Mouse (Mus musculus) layer of hippocampus, postnatal 10 days (tissue): ENCODE measurements around the gene 1810055G02Rik. TPM values are rescaled to one million over a fixed set of nuclear protein-coding genes. Genes with fewer than 3 reads are reported as not detected.

ENCODE experiments used
- DNase-seq, 2 experiments: peaks; one replicate each; pipeline ENCODE4 v3.0.0; 2021; ENCODE audit warnings: low spot score in 2 of 2
- total RNA-seq, 2 experiments: library from RNA; stranded (reverse); gene quantifications; 2 replicates each; pipeline ENCODE4 v1.2.3; 2021

1810055G02Rik gene
- total RNA-seq, 2 experiments from 2014 or later, result 25.4 to 39.3 TPM

- no peak for DNase-seq
These were observed 13.6 kb upstream of the 1810055G02Rik start for GRCm38 (mm10) chr19:3694476-3694875.

DNA sequence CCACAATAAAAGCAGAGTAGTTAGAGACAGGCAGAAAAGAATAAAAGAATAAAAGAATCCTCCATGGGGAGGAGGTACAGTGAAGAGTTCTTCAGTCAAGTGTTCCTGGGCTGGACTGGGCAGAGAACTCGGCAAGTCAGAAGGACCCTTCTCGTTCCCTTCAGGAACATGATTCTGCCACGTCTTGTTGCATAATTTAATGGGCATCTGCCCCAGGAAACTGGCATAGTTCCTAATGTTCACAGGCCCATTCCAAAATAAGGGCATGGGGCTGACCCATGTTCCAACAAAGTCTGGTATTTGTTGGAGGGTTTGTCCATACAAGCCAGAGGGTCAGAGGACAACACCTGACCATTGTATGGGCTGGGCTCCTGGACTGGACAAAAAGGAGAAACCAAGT lies 13.1 kb upstream of the 1810055G02Rik start:
- no peak for DNase-seq

DNA sequence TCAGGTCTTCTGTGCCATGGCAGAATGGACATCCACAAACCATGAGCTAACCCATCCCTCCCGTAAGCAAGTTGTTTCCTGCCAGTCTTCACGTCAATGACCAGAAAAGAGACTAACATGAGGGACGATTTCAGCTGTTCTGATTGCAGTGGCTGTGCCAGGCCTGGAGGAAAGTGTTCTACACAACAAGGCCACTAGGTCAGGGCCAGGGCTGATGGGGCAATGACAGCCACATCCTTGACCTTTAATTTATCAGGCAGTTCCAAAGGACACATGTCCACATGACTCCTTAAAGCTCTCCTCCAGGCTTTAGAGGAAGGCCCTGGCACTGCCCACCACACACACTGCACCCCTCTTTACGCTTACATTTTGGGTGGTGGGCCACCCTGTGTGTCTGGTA lies 12.6 kb upstream of the 1810055G02Rik start:
- DNase-seq, result no peak

DNA sequence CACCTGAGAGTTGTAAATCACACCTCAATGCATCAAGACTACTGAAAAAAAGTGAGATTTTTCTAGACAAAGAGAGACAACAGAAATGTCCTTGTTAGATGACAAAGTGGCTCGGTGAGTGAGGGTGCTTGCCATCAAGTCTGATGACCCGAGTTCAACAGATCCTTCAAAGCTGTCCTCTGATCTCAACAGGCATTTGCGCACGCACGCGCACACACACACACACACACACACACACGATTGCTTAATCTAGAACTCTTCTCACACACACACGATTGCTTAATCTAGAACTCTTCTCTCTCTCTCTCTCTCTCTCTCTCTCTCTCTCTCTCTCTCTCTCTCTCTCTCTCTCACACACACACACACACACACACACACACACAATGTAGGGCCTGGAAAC lies 12.1 kb upstream of the 1810055G02Rik start:
- no peak for DNase-seq

- DNase-seq, result no peak
These were observed 10.1 kb upstream of the 1810055G02Rik start for GRCm38 (mm10) chr19:3698035-3698434.

GRCm38 (mm10) chr19:3699508-3700438 lies 8.3 kb upstream of the 1810055G02Rik start:
- peak; percentile 85 to 86 for DNase-seq

- DNase-seq, result no peak
These were observed 5.6 kb upstream of the 1810055G02Rik start for GRCm38 (mm10) chr19:3702460-3702859.

DNA sequence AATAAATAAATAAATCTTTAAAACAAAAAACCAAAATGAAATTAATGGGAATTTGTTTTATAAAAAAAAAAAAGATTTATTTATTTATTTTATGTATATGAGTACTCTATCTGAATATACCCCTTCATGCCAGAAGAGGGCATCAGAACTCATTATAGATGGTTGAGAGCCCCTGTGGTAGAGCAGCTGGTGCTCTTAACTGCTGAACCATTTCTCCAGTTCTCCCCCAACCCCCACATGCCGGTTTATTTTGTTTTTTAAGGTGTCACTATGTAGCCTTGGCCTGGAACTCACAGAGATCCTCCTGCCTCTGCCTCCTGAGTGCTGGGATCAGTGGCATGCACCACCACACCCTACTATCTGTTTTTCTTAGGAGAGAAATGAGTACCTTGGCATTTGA lies 1.8 kb upstream of the 1810055G02Rik start:
- no peak for DNase-seq

- DNase-seq, result no peak
These were observed 540 bp upstream of the 1810055G02Rik start for GRCm38 (mm10) chr19:3707553-3707952.

- no peak for DNase-seq
These were observed 1.1 kb downstream of the 1810055G02Rik start for GRCm38 (mm10) chr19:3709013-3709787.

DNA sequence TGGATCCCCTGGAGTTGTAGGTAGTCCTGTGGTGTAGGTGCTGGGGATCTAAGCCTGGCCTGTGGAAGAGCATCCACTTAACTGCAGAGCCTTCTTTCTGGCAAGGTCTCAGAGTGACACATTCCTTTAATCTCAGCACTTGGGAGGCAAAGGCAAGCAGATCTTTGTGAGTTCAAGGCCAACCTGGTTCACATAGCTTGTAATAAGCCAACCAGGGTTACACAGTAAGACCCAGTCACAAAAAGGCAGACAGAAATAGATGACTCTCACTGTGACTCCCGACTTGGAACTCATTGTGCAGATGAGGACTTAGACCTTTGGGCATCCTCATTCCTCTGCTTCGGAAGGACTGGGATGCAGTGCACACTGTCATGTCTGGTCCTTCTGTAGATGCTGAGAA lies 2.3 kb downstream of the 1810055G02Rik start:
- DNase-seq, result no peak

GRCm38 (mm10) chr19:3714381-3714780 lies 6.3 kb downstream of the 1810055G02Rik start:
- no peak for DNase-seq

GRCm38 (mm10) chr19:3718481-3719361 lies 10.6 kb downstream of the 1810055G02Rik start:
- peak; percentile 85 to 86 for DNase-seq

DNA sequence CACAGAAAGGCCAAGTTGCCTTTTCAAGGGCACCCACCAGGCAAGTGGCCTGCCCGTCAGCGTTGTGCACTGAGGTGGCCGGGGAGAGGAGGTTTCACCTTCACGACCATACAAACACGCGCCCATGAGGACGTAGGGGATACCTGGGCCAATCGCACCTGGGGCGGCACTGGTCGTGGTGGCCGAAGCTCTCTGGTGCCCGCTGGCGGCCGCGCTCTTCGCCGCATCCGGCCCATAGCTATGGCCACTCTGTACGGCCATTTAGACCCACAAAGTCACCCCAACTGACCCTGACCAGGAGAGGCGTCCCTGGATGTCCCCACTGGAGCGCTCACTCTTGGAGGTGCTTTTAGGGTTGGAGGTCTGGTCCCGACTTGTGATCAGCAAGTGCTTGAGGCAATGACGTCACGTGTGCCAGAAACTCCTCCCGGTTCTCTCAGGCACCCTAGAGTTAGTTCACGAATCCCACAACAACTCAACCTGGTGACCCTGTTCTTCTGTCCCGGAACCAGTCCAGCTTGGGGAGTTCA lies 11.3 kb downstream of the 1810055G02Rik start:
- peak; percentile 50 to 69 for DNase-seq

DNA sequence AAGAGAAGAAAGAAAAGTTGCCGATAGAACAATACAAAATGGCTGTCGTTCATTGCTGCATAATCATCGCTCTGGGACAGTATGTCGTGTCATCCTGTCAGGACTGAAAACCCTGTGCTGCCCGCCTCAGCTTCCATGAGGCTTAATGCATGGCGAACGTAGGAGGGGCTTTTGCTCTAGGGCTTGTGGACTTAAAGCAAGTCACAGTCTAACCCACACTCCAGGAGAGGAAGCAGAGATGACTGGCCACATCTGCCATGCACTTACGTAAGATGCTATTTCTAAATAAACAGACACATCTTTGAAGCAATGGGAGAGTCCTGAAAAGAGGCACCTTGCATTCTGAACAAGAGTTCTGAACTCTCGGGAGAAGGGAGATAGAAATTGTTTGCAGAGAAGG lies 15.1 kb downstream of the 1810055G02Rik start:
- DNase-seq, result no peak

DNA sequence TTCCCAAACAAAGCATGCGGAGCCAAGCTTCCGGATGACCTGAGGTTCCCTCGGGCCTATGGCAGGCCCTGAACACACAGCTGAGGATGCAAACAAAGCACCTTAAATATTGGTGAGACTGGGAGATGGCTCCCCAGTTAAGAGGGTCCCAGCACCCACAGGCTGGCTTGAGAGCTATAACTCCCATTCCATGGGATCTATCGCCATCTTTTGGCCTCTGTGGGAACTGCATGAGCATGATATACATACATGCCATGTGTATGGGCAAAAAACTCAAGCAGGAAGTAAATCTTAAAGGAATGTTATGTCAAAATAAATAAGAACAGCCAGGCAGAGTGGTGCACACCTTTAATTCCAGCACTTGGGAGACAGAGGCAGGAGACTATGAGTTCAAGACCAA lies 15.8 kb downstream of the 1810055G02Rik start:
- DNase-seq, result peak in 1 of 2 experiments; percentile 34

- DNase-seq, result peak; percentile 64 to 71
These were observed 16.7 kb downstream of the 1810055G02Rik start for GRCm38 (mm10) chr19:3724779-3725178.

- no peak for DNase-seq
These were observed 20.8 kb downstream of the 1810055G02Rik start for GRCm38 (mm10) chr19:3728901-3729300.

GRCm38 (mm10) chr19:3730781-3731646 lies 22.9 kb downstream of the 1810055G02Rik start:
- no peak for DNase-seq

DNA sequence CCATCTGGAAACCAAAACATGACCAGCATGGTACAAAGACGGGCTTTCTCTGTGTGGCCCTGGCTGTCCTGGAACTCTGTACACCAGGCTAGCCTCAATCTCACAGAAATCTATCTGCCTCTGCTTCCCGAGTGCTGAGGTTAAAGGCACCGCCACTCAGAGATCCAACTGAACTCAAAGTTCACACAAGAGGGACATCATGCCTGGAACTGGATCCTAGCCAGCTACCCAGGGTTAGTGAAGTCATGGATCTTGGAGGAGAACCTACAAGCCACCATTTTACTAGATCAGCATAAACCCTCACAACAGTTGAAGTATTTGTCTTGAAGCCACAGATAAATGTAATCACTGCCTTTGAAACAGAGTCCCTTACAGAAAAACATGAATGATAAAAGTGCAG lies 27.9 kb downstream of the 1810055G02Rik start:
- DNase-seq, result no peak
